Mouse (Mus musculus) MEL (cell line): ENCODE results near the gene Ak3.

ENCODE experiments used
- CTCF ChIP-seq, 3 experiments: IDR thresholded peaks in 2 of 3; conservative IDR thresholded peaks in 1 of 3; 2 replicates each; pipeline ENCODE4 v1.5.1; 2011 to 2012; ENCODE audit warnings: low read length in 3 of 3, low read depth in 2 of 3, mild to moderate bottlenecking in 2 of 3, improper control_type of control experiment in 1 of 3, inconsistent platforms in 1 of 3, mixed read lengths in 1 of 3, moderate library complexity in 1 of 3; ENCODE audit not compliant: control insufficient read depth in 1 of 3, insufficient read depth in 1 of 3, poor library complexity in 1 of 3, severe bottlenecking in 1 of 3
- EP300 ChIP-seq, 2 experiments: IDR thresholded peaks; 2 replicates each; pipeline ENCODE4 v1.6.1; 2011; ENCODE audit warnings: improper control_type of control experiment in 2 of 2, low read length in 2 of 2, low read depth in 1 of 2, mild to moderate bottlenecking in 1 of 2

- TF ChIP-seq EP300 (IDR thresholded peaks at IDR 0.05; ENCODE audit: low read depth in 1 of 2, low read length in 2 of 2), result no peak
- peak; percentile 13 to 41 (median 23); a peak in 4 of 6 replicates for TF ChIP-seq CTCF (IDR thresholded peaks at IDR 0.05 in 2 of 3, conservative IDR thresholded peaks at IDR 0.05 in 1 of 3; ENCODE audit: control insufficient read depth in 1 of 3, insufficient read depth in 1 of 3, low read depth in 2 of 3, low read length in 3 of 3, poor library complexity in 1 of 3, severe bottlenecking in 1 of 3)
Observed at GRCm38 (mm10) chr19:29059688-29060087, 11.9 kb upstream of the Ak3 start.
